Mouse (Mus musculus): ENCODE data around the gene Frat2. TPM values are rescaled to one million over a fixed set of nuclear protein-coding genes. Genes with fewer than 3 reads are reported as not detected.

The Frat2 gene
- total RNA-seq, 2 experiments from 2014 or later = 10.5 to 10.6 TPM

GRCm38 (mm10) chr19:41847614-41847991 is 329 bp downstream of the Frat2 start:
- peak in 1 of 2 experiments; percentile 55 for DNase-seq (ENCODE audit: low spot score in 2 of 2)
- intact Hi-C loops (cut with DNase I) = loop anchor here (2.0 to 5.0 kb wide), 2 partner anchors 17 to 45 kb away; partner anchors contain the start of gene Arhgap19

- intact Hi-C loops (cut with DNase I) = loop anchor here (2.0 to 5.0 kb wide), 2 partner anchors 16 to 45 kb away; partner anchors contain the start of gene Arhgap19
- peak; percentile 30 to 37 for DNase-seq (ENCODE audit: low spot score in 2 of 2)
Measured at GRCm38 (mm10) chr19:41847091-41847581, 796 bp downstream of the Frat2 start.

- no peak for DNase-seq (ENCODE audit: low spot score in 2 of 2)
- intact Hi-C loops (cut with DNase I) = loop anchor here (2.0 to 5.0 kb wide), 2 partner anchors 16 to 44 kb away; partner anchors contain the start of gene Arhgap19
Measured at GRCm38 (mm10) chr19:41846366-41847090, 1.4 kb downstream of the Frat2 start.

GRCm38 (mm10) chr19:41844345-41844744 is 3.6 kb downstream of the Frat2 start:
- intact Hi-C loops (cut with DNase I) = no loop called here
- DNase-seq (ENCODE audit: low spot score in 2 of 2) = no peak

GRCm38 (mm10) chr19:41842706-41843105 is 5.2 kb downstream of the Frat2 start:
- no peak for DNase-seq (ENCODE audit: low spot score in 2 of 2)
- intact Hi-C loops (cut with DNase I) = no loop called here

- DNase-seq (ENCODE audit: low spot score in 2 of 2) = no peak
- intact Hi-C loops (cut with DNase I) = no loop called here
Measured at GRCm38 (mm10) chr19:41842196-41842595, 5.7 kb downstream of the Frat2 start.

GRCm38 (mm10) chr19:41841105-41841750 is 6.7 kb downstream of the Frat2 start:
- no peak for DNase-seq (ENCODE audit: low spot score in 2 of 2)
- intact Hi-C loops (cut with DNase I) = no loop called here

- intact Hi-C loops (cut with DNase I) = no loop called here
- DNase-seq (ENCODE audit: low spot score in 2 of 2) = no peak
Measured at GRCm38 (mm10) chr19:41839685-41840084, 8.2 kb downstream of the Frat2 start.

GRCm38 (mm10) chr19:41838808-41839207 is 9.1 kb downstream of the Frat2 start:
- intact Hi-C loops (cut with DNase I) = no loop called here
- no peak for DNase-seq (ENCODE audit: low spot score in 2 of 2)

- no peak for DNase-seq (ENCODE audit: low spot score in 2 of 2)
- intact Hi-C loops (cut with DNase I) = no loop called here
Measured at GRCm38 (mm10) chr19:41837917-41838261, 10.0 kb downstream of the Frat2 start.

- no peak for DNase-seq (ENCODE audit: low spot score in 2 of 2)
- intact Hi-C loops (cut with DNase I) = no loop called here
Measured at GRCm38 (mm10) chr19:41837194-41837916, 10.6 kb downstream of the Frat2 start.

GRCm38 (mm10) chr19:41836719-41837118 is 11.2 kb downstream of the Frat2 start:
- intact Hi-C loops (cut with DNase I) = no loop called here

GRCm38 (mm10) chr19:41835816-41836215 is 12.1 kb downstream of the Frat2 start:
- peak; percentile 35 to 44 for DNase-seq (ENCODE audit: low spot score in 2 of 2)
- intact Hi-C loops (cut with DNase I) = no loop called here

More at GRCm38 (mm10) chr19:41836719-41837118, 11.2 kb downstream of the Frat2 start:
- no peak for DNase-seq (ENCODE audit: low spot score in 2 of 2)

GRCm38 (mm10) chr19:41835407-41835806 is 12.5 kb downstream of the Frat2 start:
- no peak for DNase-seq (ENCODE audit: low spot score in 2 of 2)
- intact Hi-C loops (cut with DNase I) = no loop called here

- intact Hi-C loops (cut with DNase I) = no loop called here
Measured at GRCm38 (mm10) chr19:41832501-41833201, 15.3 kb downstream of the Frat2 start.

GRCm38 (mm10) chr19:41831718-41832391 is 16.1 kb downstream of the Frat2 start:
- DNase-seq (ENCODE audit: low spot score in 2 of 2) = no peak
- intact Hi-C loops (cut with DNase I) = loop anchor here (2.0 kb wide), 1 partner anchor 15 kb away; no protein-coding TSS in a partner anchor

More at GRCm38 (mm10) chr19:41832501-41833201, 15.3 kb downstream of the Frat2 start:
- DNase-seq (ENCODE audit: low spot score in 2 of 2) = peak in 1 of 2 experiments; percentile 13

- DNase-seq (ENCODE audit: low spot score in 2 of 2) = peak; percentile 45 to 57
- intact Hi-C loops (cut with DNase I) = loop anchor here (2.0 kb wide), 1 partner anchor 16 kb away; no protein-coding TSS in a partner anchor
Measured at GRCm38 (mm10) chr19:41831101-41831570, 16.8 kb downstream of the Frat2 start.
